Mouse (Mus musculus): ENCODE measurements around the gene Coq10b. TPM values are rescaled to one million over a fixed set of nuclear protein-coding genes. Genes with fewer than 3 reads are reported as not detected.

Gene Coq10b
- polyA plus RNA-seq, 1 experiment from 2014 or later: 21.2 TPM

- peak; percentile 93 for ATAC-seq (ENCODE audit: insufficient read depth, low FRiP score, low read depth)
- WGBS: under 1% methylated on average over 72 of the region's 76 CpGs
- H3K27ac ChIP-seq: peak within 1 kb of the TSS; percentile 96
- peak within 1 kb of the TSS; percentile 61 for H3K4me2 ChIP-seq
- H3K9ac ChIP-seq: peak within 1 kb of the TSS; percentile 95
- H3K9me3 ChIP-seq: no peaks in the 10 kb centered on the region
- H3K27me3 ChIP-seq (replicated peaks): no peaks in the 10 kb centered on the region
- H3K36me3 ChIP-seq: peaks cover 14% of the 10 kb centered on the region
- H3K4me1 ChIP-seq: peaks cover 15% of the 10 kb centered on the region
- peak within 1 kb of the TSS; percentile 98 for H3K4me3 ChIP-seq (replicated peaks)
Measured at GRCm38 (mm10) chr1:55087932-55088610, 35.5 kb downstream of the Coq10b start, which contains the start of the genes Hspe1 and Hspd1. TSS of gene Hspe1 (plus strand) at chr1:55088132. TSS of gene Hspd1 (minus strand) at chr1:55088243.

GRCm38 (mm10) chr1:55088611-55089497, 36.3 kb downstream of the Coq10b start:
- WGBS: 4% methylated on average over 16 of the region's 16 CpGs
- Histone ChIP-seq H3K4me2 (peak overlapping the region; percentile 59), H3K27me3 (replicated peaks) (no peaks in the 10 kb centered on the region), H3K9ac (peak overlapping the region; percentile 78), H3K4me1 (peaks cover 15% of the 10 kb centered on the region), H3K9me3 (no peaks in the 10 kb centered on the region), H3K4me3 (replicated peaks) (peak overlapping the region; percentile 98), H3K36me3 (peaks cover 7% of the 10 kb centered on the region; the same call in 1 of the 2 replicates), H3K27ac (peak overlapping the region; percentile 96)
- ATAC-seq (ENCODE audit: insufficient read depth, low FRiP score, low read depth): no peak

GRCm38 (mm10) chr1:55089498-55090064, 37.0 kb downstream of the Coq10b start:
- H3K27ac ChIP-seq: no peak overlapping the region; the same call in 1 of the 2 replicates
- H3K9me3 ChIP-seq: no peaks in the 10 kb centered on the region
- peaks cover 15% of the 10 kb centered on the region for H3K4me1 ChIP-seq
- H3K9ac ChIP-seq: peak overlapping the region; percentile 12; the same call in 1 of the 2 replicates
- ATAC-seq (ENCODE audit: insufficient read depth, low FRiP score, low read depth): no peak
- H3K4me2 ChIP-seq: peak overlapping the region; percentile 59
- H3K4me3 ChIP-seq (replicated peaks): peak overlapping the region; percentile 98
- no peaks in the 10 kb centered on the region for H3K27me3 ChIP-seq (replicated peaks)
- WGBS: 80% methylated on average over 5 of the region's 5 CpGs
- peaks cover 5% of the 10 kb centered on the region; the same call in 1 of the 2 replicates for H3K36me3 ChIP-seq

GRCm38 (mm10) chr1:55092056-55092455, 39.5 kb downstream of the Coq10b start:
- H3K36me3 ChIP-seq: peaks cover 5% of the 10 kb centered on the region; the same call in 1 of the 2 replicates
- 85% methylated on average over 2 of the region's 2 CpGs for WGBS
- ATAC-seq (ENCODE audit: insufficient read depth, low FRiP score, low read depth): no peak
- no peak overlapping the region for H3K4me3 ChIP-seq (replicated peaks)
- H3K9me3 ChIP-seq: no peaks in the 10 kb centered on the region
- H3K9ac ChIP-seq: no peak overlapping the region
- no peak overlapping the region for H3K4me2 ChIP-seq
- peaks cover 8% of the 10 kb centered on the region for H3K4me1 ChIP-seq
- no peaks in the 10 kb centered on the region for H3K27me3 ChIP-seq (replicated peaks)
- no peak overlapping the region for H3K27ac ChIP-seq

GRCm38 (mm10) chr1:55092469-55092868, 39.9 kb downstream of the Coq10b start:
- peaks cover 5% of the 10 kb centered on the region; the same call in 1 of the 2 replicates for H3K36me3 ChIP-seq
- peaks cover 8% of the 10 kb centered on the region for H3K4me1 ChIP-seq
- no peaks in the 10 kb centered on the region for H3K9me3 ChIP-seq
- no peak overlapping the region for H3K9ac ChIP-seq
- 67% methylated on average over 1 of the region's 1 CpGs for WGBS
- no peak overlapping the region for H3K4me3 ChIP-seq (replicated peaks)
- no peak for ATAC-seq (ENCODE audit: insufficient read depth, low FRiP score, low read depth)
- H3K27me3 ChIP-seq (replicated peaks): no peaks in the 10 kb centered on the region
- H3K27ac ChIP-seq: no peak overlapping the region
- no peak overlapping the region for H3K4me2 ChIP-seq

GRCm38 (mm10) chr1:55106919-55107585, 54.5 kb downstream of the Coq10b start:
- H3K27ac ChIP-seq: no peak overlapping the region
- no peak overlapping the region for H3K4me2 ChIP-seq
- H3K4me1 ChIP-seq: no peaks in the 10 kb centered on the region
- H3K4me3 ChIP-seq (replicated peaks): no peak overlapping the region
- no peaks in the 10 kb centered on the region for H3K36me3 ChIP-seq
- H3K9ac ChIP-seq: no peak overlapping the region
- no peaks in the 10 kb centered on the region for H3K27me3 ChIP-seq (replicated peaks)
- H3K9me3 ChIP-seq: no peaks in the 10 kb centered on the region
- ATAC-seq (ENCODE audit: insufficient read depth, low FRiP score, low read depth): no peak
- WGBS: 77% methylated on average over 9 of the region's 9 CpGs

- no peaks in the 10 kb centered on the region for H3K4me1 ChIP-seq
- 70% methylated on average over 1 of the region's 1 CpGs for WGBS
- H3K4me3 ChIP-seq (replicated peaks): no peak overlapping the region
- no peak overlapping the region for H3K4me2 ChIP-seq
- H3K9me3 ChIP-seq: no peaks in the 10 kb centered on the region
- H3K9ac ChIP-seq: no peak overlapping the region
- ATAC-seq (ENCODE audit: insufficient read depth, low FRiP score, low read depth): no peak
- no peak overlapping the region for H3K27ac ChIP-seq
- no peaks in the 10 kb centered on the region for H3K27me3 ChIP-seq (replicated peaks)
- H3K36me3 ChIP-seq: no peaks in the 10 kb centered on the region
Measured at GRCm38 (mm10) chr1:55107644-55108043, 55.1 kb downstream of the Coq10b start.

GRCm38 (mm10) chr1:55108473-55108872, 55.9 kb downstream of the Coq10b start:
- no peak overlapping the region for H3K9ac ChIP-seq
- H3K27me3 ChIP-seq (replicated peaks): no peaks in the 10 kb centered on the region
- no peaks in the 10 kb centered on the region for H3K36me3 ChIP-seq
- H3K4me2 ChIP-seq: no peak overlapping the region
- no peak overlapping the region for H3K27ac ChIP-seq
- no peak overlapping the region for H3K4me3 ChIP-seq (replicated peaks)
- 55% methylated on average over 2 of the region's 2 CpGs for WGBS
- ATAC-seq (ENCODE audit: insufficient read depth, low FRiP score, low read depth): no peak
- H3K4me1 ChIP-seq: no peaks in the 10 kb centered on the region
- no peaks in the 10 kb centered on the region for H3K9me3 ChIP-seq

- Histone ChIP-seq H3K9ac (no peak overlapping the region), H3K36me3 (no peaks in the 10 kb centered on the region), H3K27ac (no peak overlapping the region), H3K4me3 (replicated peaks) (no peak overlapping the region), H3K27me3 (replicated peaks) (no peaks in the 10 kb centered on the region), H3K9me3 (no peaks in the 10 kb centered on the region), H3K4me2 (no peak overlapping the region), H3K4me1 (no peaks in the 10 kb centered on the region)
- 86% methylated on average over 4 of the region's 4 CpGs for WGBS
- ATAC-seq (ENCODE audit: insufficient read depth, low FRiP score, low read depth): no peak
Measured at GRCm38 (mm10) chr1:55109066-55109766, 56.6 kb downstream of the Coq10b start.

All from stomach, embryonic 15.5 days (tissue).